Mouse (Mus musculus) left cerebral cortex, postnatal 10 days (tissue): ENCODE measurements at regions not wholly inside any gene's neighbourhood (a gene's known extent, or its start where the extent isn't known, plus 50 kb on each side); places are given as distances from the start of the nearest gene placed in this dataset.
A peak's percentile ranks its signal among the peaks of the same experiment; 100 is the strongest.
"Not testable (repeated sequence)": the region's sequence is repeated elsewhere in the genome, so short reads cannot be mapped to it uniquely, and the experiment has no call there.

ENCODE experiments used
- DNase-seq, 2 experiments: peaks; one replicate each; pipeline ENCODE4 v3.0.0; 2021 to 2022; ENCODE audit warnings: low spot score in 2 of 2, mixed read lengths in 1 of 2; ENCODE audit errors: extremely low spot score in 1 of 2
- intact Hi-C: fragments of 180-260 bp; cut with DNase I; formaldehyde crosslinking; loops from one replicate; pipeline ENCODE4 v1.15.1; 2025

- no peak for DNase-seq
- intact Hi-C loops: no loop called here
Measured at GRCm38 (mm10) chr13:89375526-89376474, 163.8 kb upstream of the Hapln1 start.

DNA sequence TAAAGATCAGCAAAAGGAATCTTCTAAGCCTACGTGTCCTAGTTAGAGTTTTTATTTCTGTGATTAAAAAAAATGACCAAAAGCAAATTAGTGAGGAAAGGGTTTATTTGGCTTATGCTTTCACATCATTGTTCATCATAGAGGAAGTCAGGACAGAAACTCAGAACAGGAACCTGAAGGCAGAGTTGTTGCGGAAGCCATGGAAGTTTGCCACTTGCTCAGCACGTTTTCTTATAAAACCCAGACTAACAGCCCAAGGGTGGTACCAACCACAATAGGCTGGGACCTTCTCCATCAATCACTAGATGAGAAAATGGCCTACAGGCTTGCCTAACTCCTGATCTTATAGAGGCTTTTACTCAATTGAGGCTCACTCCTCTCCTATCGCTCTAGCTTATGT, 161.2 kb upstream of the Hapln1 start:
- no peak for DNase-seq
- intact Hi-C loops: no loop called here

DNA sequence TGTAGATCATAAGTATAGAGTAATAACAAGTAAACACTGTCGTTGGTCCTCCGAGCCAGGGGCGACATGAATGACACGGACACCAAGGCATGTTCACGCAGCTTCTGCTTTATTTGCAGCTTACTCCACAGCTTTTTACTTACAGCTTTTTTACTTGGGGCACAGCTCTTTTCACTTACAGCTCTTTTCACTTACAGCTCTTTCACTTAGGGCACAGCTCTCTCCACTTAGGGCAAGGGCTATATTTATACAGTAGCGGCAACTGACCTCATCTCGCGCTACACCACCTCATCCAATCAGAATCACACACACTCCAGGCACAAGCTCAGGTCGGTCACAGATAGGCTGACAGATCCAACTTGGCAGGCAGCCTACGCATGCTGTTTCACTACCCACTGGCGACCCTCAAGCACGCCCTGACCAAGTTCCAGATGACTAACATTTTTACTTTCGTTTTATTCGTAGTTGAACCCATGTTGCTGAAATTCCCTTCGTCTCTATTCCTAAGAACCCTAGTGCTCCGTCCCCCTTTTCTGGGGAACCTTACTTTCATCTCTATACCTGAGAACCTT, 155.9 kb upstream of the Hapln1 start:
- DNase-seq: peak in 1 of 2 experiments; percentile 19
- intact Hi-C loops: not testable (repeated sequence)

GRCm38 (mm10) chr13:89384598-89385145, 154.9 kb upstream of the Hapln1 start:
- peak in 1 of 2 experiments; percentile 48 for DNase-seq
- intact Hi-C loops: no loop called here

DNA sequence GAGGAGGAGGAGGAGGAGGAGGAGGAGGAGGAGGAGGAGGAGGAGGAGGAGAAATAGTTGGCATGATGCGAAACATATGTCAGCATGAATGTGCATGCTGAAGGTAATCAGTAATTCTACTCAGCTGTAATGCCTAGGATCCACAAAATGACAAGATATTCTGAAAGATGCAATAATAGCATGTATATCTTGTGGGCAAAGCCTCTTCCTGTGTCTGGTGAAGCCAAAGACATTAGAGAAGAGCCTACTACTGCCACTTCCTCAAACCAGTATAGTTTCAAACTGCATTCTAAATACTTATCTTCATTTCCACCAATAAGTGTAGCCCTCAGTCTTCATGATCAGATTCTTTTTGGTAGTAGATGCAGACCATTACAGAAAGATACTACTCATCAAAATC, 152.2 kb upstream of the Hapln1 start:
- DNase-seq: no peak
- intact Hi-C loops: no loop called here

- no peak for DNase-seq
- intact Hi-C loops: no loop called here
Measured at GRCm38 (mm10) chr13:89389149-89389548, 150.4 kb upstream of the Hapln1 start.

- peak in 1 of 2 experiments; percentile 8 for DNase-seq
- intact Hi-C loops: no loop called here
Measured at GRCm38 (mm10) chr13:89394717-89395344, 144.8 kb upstream of the Hapln1 start.

DNA sequence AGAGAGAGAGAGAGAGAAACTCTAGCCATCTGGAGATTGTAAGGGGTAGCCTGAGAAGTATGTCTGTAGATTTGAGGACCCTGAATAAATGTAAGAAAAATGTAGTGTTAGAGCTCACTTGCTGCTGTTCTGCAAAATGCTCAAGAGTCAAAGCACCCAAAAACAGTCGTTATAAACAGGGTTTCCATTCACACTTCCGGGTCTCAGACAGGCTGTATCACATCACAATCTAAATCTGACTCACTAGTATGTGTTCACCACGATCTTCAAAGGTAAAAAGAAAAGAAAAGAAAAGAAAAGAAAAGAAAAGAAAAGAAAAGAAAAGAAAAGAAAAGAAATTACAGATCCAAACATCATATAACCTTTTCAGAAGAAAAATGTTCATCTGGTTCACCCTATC, 143.7 kb upstream of the Hapln1 start:
- intact Hi-C loops: no loop called here
- no peak for DNase-seq

GRCm38 (mm10) chr13:89401084-89401671, 138.4 kb upstream of the Hapln1 start:
- no peak for DNase-seq
- intact Hi-C loops: no loop called here

GRCm38 (mm10) chr13:89410504-89410903, 129.1 kb upstream of the Hapln1 start:
- intact Hi-C loops: no loop called here
- DNase-seq: no peak

GRCm38 (mm10) chr13:89412768-89413487, 126.7 kb upstream of the Hapln1 start:
- DNase-seq: peak in 1 of 2 experiments; percentile 15

DNA sequence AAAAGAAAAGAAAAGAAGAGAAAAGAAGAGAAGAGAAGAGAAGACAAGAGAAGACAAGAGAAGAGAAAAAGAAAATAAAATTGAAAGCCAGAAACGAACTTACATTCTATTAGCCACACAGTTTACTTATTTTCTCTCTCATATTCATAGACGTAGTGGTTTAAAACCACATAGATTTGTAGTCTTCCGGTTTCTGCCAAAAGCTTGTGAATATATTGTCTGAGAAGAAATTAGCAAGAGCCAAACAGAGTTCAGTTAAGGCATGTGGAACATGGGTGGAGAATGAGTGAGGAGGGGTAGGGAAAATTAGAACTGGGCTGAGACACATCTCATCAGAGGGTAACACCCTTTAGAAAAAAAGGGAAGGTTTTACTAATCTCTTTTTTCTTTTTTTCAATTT, 120.8 kb upstream of the Hapln1 start:
- intact Hi-C loops: no loop called here
- DNase-seq: no peak

More at GRCm38 (mm10) chr13:89412768-89413487, 126.7 kb upstream of the Hapln1 start:
- intact Hi-C loops: no loop called here

GRCm38 (mm10) chr13:89421833-89422232, 117.8 kb upstream of the Hapln1 start:
- DNase-seq: no peak
- intact Hi-C loops: no loop called here

DNA sequence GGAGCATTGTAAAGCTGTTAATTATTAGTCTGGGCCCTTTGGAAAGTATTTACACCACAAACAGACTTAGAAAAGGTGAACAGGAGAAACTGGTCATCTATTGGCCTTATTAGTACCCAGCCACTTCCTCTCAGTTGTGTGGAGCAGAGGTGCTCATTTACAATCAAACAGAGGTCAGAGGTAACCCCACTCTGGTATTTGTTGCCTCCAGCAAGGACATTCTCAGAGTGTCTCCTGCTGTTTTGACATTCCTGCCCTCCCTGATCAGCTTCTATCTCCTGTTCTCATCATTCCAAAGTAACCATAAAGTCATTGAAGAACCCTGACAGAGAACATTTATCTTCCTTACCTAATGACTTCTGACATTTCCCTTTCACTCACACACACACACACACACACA, 116.1 kb upstream of the Hapln1 start:
- DNase-seq: no peak
- intact Hi-C loops: no loop called here

DNA sequence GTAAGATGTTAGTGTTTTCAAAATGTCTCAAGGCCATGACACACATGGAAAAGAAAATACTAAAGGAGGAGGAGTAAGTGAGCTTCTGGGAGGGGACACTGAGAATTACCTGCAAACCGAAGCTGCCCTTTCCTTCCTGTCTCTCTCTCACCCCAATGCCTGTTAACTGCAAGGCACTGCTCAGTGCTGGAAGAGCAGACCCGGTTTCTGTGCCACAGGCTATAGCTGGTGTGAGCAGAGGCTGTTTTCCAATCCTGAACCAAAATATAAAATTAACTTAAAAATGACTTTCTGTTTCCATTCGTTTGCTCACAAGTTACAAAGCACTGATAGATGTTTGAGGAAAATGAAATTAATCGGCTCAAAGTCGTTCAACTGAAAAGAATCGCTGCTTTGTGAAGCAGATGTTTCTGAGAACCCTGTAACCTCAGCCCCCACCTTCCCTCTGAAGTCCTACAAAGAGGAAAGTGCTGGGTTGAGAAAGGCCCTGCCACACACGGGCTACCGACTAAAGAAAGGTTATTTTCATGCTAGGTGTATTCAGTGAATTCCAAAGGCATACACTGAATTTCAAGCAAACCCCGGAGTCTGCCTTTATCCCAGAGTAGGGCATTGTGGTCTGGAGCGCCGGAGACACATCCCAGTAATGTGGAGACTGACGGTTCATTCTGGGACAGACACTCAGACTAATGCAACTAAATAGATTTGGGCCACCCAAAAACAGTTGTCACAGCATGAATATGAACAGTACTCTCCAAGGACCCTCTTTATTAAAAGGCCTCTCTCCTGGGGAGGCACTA, 111.1 kb upstream of the Hapln1 start:
- no peak for DNase-seq
- intact Hi-C loops: no loop called here

DNA sequence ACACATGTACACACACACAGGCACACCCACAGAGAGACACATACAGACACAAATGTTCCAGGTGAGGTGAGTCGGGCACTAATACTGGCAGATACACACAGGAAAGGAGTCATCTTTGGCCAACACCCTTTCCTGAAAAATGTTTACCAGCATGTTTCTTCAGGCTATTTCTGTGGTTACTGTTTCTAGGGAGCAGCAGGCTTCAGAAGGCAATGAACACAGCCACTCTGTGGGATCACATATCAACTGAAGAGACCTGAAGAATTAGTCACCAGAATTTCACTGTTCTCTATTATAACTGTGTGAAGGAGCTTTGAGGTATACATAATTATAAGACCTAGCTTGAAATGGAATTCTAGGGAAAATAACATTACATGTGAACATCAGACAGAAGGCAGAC, 94.7 kb upstream of the Hapln1 start:
- no peak for DNase-seq
- intact Hi-C loops: no loop called here

- intact Hi-C loops: no loop called here
- no peak for DNase-seq
Measured at GRCm38 (mm10) chr13:89453819-89454218, 85.8 kb upstream of the Hapln1 start.
